Mouse (Mus musculus) regulatory T cell (primary cell): ENCODE measurements around the gene Slc24a3.

Experiments used
- in situ Hi-C: fragments of 300-600 bp; cut with MboI, MseI; formaldehyde crosslinking; loops from one replicate; pipeline ENCODE4 v1.15.1; 2025; ENCODE audit warnings: high pct_unique_total_duplicates

The Slc24a3 gene

GRCm38 (mm10) chr2:145274016-145274677 is 106.6 kb downstream of the Slc24a3 start:
- in situ Hi-C loops: loop anchor here (5.0 kb wide), 1 partner anchor 107 kb away; the partner anchor contains the start of gene Slc24a3

- in situ Hi-C loops: no loop called here
These were observed 111.8 kb downstream of the Slc24a3 start for GRCm38 (mm10) chr2:145279336-145279735.

GRCm38 (mm10) chr2:145283746-145284145 is 116.2 kb downstream of the Slc24a3 start:
- in situ Hi-C loops: no loop called here

- in situ Hi-C loops: no loop called here
These were observed 120.9 kb downstream of the Slc24a3 start for GRCm38 (mm10) chr2:145288501-145288900.

GRCm38 (mm10) chr2:145291473-145291872 is 123.9 kb downstream of the Slc24a3 start:
- in situ Hi-C loops: loop anchor here (10.0 kb wide), 1 partner anchor 127 kb away; the partner anchor contains the start of gene Slc24a3

GRCm38 (mm10) chr2:145292196-145292595 is 124.6 kb downstream of the Slc24a3 start:
- in situ Hi-C loops: loop anchor here (10.0 kb wide), 1 partner anchor 127 kb away; the partner anchor contains the start of gene Slc24a3

GRCm38 (mm10) chr2:145292816-145293215 is 125.3 kb downstream of the Slc24a3 start:
- in situ Hi-C loops: loop anchor here (10.0 kb wide), 1 partner anchor 128 kb away; the partner anchor contains the start of gene Slc24a3

GRCm38 (mm10) chr2:145296906-145297305 is 129.4 kb downstream of the Slc24a3 start:
- in situ Hi-C loops: loop anchor here (10.0 kb wide), 1 partner anchor 132 kb away; the partner anchor contains the start of gene Slc24a3

GRCm38 (mm10) chr2:145299914-145300699 is 132.6 kb downstream of the Slc24a3 start:
- in situ Hi-C loops: loop anchor here (10.0 kb wide), 1 partner anchor 135 kb away; the partner anchor contains the start of gene Slc24a3

- in situ Hi-C loops: no loop called here
These were observed 139.8 kb downstream of the Slc24a3 start for GRCm38 (mm10) chr2:145307231-145307883.

GRCm38 (mm10) chr2:145318916-145319315 is 151.4 kb downstream of the Slc24a3 start:
- in situ Hi-C loops: no loop called here

- in situ Hi-C loops: no loop called here
These were observed 153.7 kb downstream of the Slc24a3 start for GRCm38 (mm10) chr2:145321287-145321686.

GRCm38 (mm10) chr2:145321755-145322154 is 154.2 kb downstream of the Slc24a3 start:
- in situ Hi-C loops: no loop called here

GRCm38 (mm10) chr2:145324477-145324876 is 156.9 kb downstream of the Slc24a3 start:
- in situ Hi-C loops: no loop called here

GRCm38 (mm10) chr2:145325852-145326251 is 158.3 kb downstream of the Slc24a3 start:
- in situ Hi-C loops: no loop called here

- in situ Hi-C loops: no loop called here
These were observed 159.0 kb downstream of the Slc24a3 start for GRCm38 (mm10) chr2:145326544-145326943.

GRCm38 (mm10) chr2:145329756-145330155 is 162.2 kb downstream of the Slc24a3 start:
- in situ Hi-C loops: no loop called here

- in situ Hi-C loops: no loop called here
These were observed 164.0 kb downstream of the Slc24a3 start for GRCm38 (mm10) chr2:145331525-145331924.

- in situ Hi-C loops: no loop called here
These were observed 165.9 kb downstream of the Slc24a3 start for GRCm38 (mm10) chr2:145333466-145333865.

- in situ Hi-C loops: no loop called here
These were observed 168.9 kb downstream of the Slc24a3 start for GRCm38 (mm10) chr2:145336406-145336805.

- in situ Hi-C loops: no loop called here
These were observed 173.3 kb downstream of the Slc24a3 start for GRCm38 (mm10) chr2:145340816-145341215.

GRCm38 (mm10) chr2:145342956-145343355 is 175.4 kb downstream of the Slc24a3 start:
- in situ Hi-C loops: no loop called here
